Mouse (Mus musculus): ENCODE measurements around the gene Fam206a.

Fam206a gene

GRCm38 (mm10) chr4:56801907-56802668 lies at the start of gene Fam206a, which contains the start of gene Elp1:
Gene Fam206a (plus strand): TSS chr4:56802345.
Gene Elp1 (minus strand): TSS chr4:56802331.
- peak; percentile 85 to 96 for DNase-seq (ENCODE audit: low spot score in 2 of 2)

GRCm38 (mm10) chr4:56756021-56756420 lies 46.1 kb upstream of the Fam206a start:
- no peak for DNase-seq (ENCODE audit: low spot score in 2 of 2)

GRCm38 (mm10) chr4:56756966-56757600 lies 45.1 kb upstream of the Fam206a start:
- no peak for DNase-seq (ENCODE audit: low spot score in 2 of 2)

- no peak for DNase-seq (ENCODE audit: low spot score in 2 of 2)
Measured at GRCm38 (mm10) chr4:56757693-56758092, 44.5 kb upstream of the Fam206a start.

- DNase-seq (ENCODE audit: low spot score in 2 of 2): no peak
Measured at GRCm38 (mm10) chr4:56767861-56768284, 34.3 kb upstream of the Fam206a start.

- DNase-seq (ENCODE audit: low spot score in 2 of 2): no peak
Measured at GRCm38 (mm10) chr4:56768913-56769312, 33.2 kb upstream of the Fam206a start.

- DNase-seq (ENCODE audit: low spot score in 2 of 2): no peak
Measured at GRCm38 (mm10) chr4:56771065-56771464, 31.1 kb upstream of the Fam206a start.

- DNase-seq (ENCODE audit: low spot score in 2 of 2): peak in 1 of 2 experiments; percentile 25
Measured at GRCm38 (mm10) chr4:56791373-56791772, 10.8 kb upstream of the Fam206a start.

- DNase-seq (ENCODE audit: low spot score in 2 of 2): no peak
Measured at GRCm38 (mm10) chr4:56802669-56803150, 565 bp downstream of the Fam206a start.

GRCm38 (mm10) chr4:56809050-56809449 lies 6.9 kb downstream of the Fam206a start:
- no peak for DNase-seq (ENCODE audit: low spot score in 2 of 2)

GRCm38 (mm10) chr4:56811642-56812041 lies 9.5 kb downstream of the Fam206a start:
- DNase-seq (ENCODE audit: low spot score in 2 of 2): no peak

GRCm38 (mm10) chr4:56812096-56812495 lies 10.0 kb downstream of the Fam206a start:
- DNase-seq (ENCODE audit: low spot score in 2 of 2): no peak

- no peak for DNase-seq (ENCODE audit: low spot score in 2 of 2)
Measured at GRCm38 (mm10) chr4:56815131-56815530, 13.0 kb downstream of the Fam206a start.

GRCm38 (mm10) chr4:56820017-56820550 lies 17.9 kb downstream of the Fam206a start:
- peak in 1 of 2 experiments; percentile 46 for DNase-seq (ENCODE audit: low spot score in 2 of 2)

- no peak for DNase-seq (ENCODE audit: low spot score in 2 of 2)
Measured at GRCm38 (mm10) chr4:56824231-56824630, 22.1 kb downstream of the Fam206a start.

- no peak for DNase-seq (ENCODE audit: low spot score in 2 of 2)
Measured at GRCm38 (mm10) chr4:56828932-56829331, 26.8 kb downstream of the Fam206a start.

GRCm38 (mm10) chr4:56829511-56829921 lies 27.4 kb downstream of the Fam206a start:
- DNase-seq (ENCODE audit: low spot score in 2 of 2): no peak

- no peak for DNase-seq (ENCODE audit: low spot score in 2 of 2)
Measured at GRCm38 (mm10) chr4:56831013-56831609, 29.0 kb downstream of the Fam206a start.

- no peak for DNase-seq (ENCODE audit: low spot score in 2 of 2)
Measured at GRCm38 (mm10) chr4:56831998-56832397, 29.9 kb downstream of the Fam206a start.

- no peak for DNase-seq (ENCODE audit: low spot score in 2 of 2)
Measured at GRCm38 (mm10) chr4:56837661-56838060, 35.5 kb downstream of the Fam206a start.

GRCm38 (mm10) chr4:56840297-56840696 lies 38.2 kb downstream of the Fam206a start:
- DNase-seq (ENCODE audit: low spot score in 2 of 2): no peak

- DNase-seq (ENCODE audit: low spot score in 2 of 2): no peak
Measured at GRCm38 (mm10) chr4:56842501-56842900, 40.4 kb downstream of the Fam206a start.
